Mouse (Mus musculus) cerebellum, adult (tissue): ENCODE data around the gene Il27ra.

Source experiments
- ATAC-seq: cut with Nextera tagmentation; 2 replicates; pipeline ENCODE4 v1.9.2; 2017; ENCODE audit warnings: mild to moderate bottlenecking, moderate library complexity, mixed read lengths; ENCODE audit not compliant: insufficient number of reproducible peaks, low FRiP score, low TSS enrichment

Il27ra gene

GRCm38 (mm10) chr8:84042066-84042947 lies at the start of gene Il27ra:
Il27ra (minus strand) TSS chr8:84042589.
- ATAC-seq = no peak

GRCm38 (mm10) chr8:84090585-84090984 lies 48.2 kb upstream of the Il27ra start:
- no peak for ATAC-seq

GRCm38 (mm10) chr8:84089277-84089676 lies 46.9 kb upstream of the Il27ra start:
- no peak for ATAC-seq

GRCm38 (mm10) chr8:84087821-84088220 lies 45.4 kb upstream of the Il27ra start:
- no peak for ATAC-seq

- no peak for ATAC-seq
Observed at GRCm38 (mm10) chr8:84087156-84087555, 44.8 kb upstream of the Il27ra start.

- no peak for ATAC-seq
Observed at GRCm38 (mm10) chr8:84084341-84085115, 42.1 kb upstream of the Il27ra start.

- no peak for ATAC-seq
Observed at GRCm38 (mm10) chr8:84083829-84084241, 41.4 kb upstream of the Il27ra start.

GRCm38 (mm10) chr8:84079206-84079605 lies 36.8 kb upstream of the Il27ra start:
- ATAC-seq = no peak

- no peak for ATAC-seq
Observed at GRCm38 (mm10) chr8:84076849-84077248, 34.5 kb upstream of the Il27ra start.

GRCm38 (mm10) chr8:84076412-84076811 lies 34.0 kb upstream of the Il27ra start:
- ATAC-seq = no peak

- ATAC-seq = no peak
Observed at GRCm38 (mm10) chr8:84073230-84073976, 31.0 kb upstream of the Il27ra start.

GRCm38 (mm10) chr8:84072321-84072720 lies 29.9 kb upstream of the Il27ra start:
- ATAC-seq = no peak

GRCm38 (mm10) chr8:84071921-84072320 lies 29.5 kb upstream of the Il27ra start:
- ATAC-seq = no peak

GRCm38 (mm10) chr8:84070667-84071066 lies 28.3 kb upstream of the Il27ra start:
- ATAC-seq = no peak

- no peak for ATAC-seq
Observed at GRCm38 (mm10) chr8:84070241-84070640, 27.9 kb upstream of the Il27ra start.

- ATAC-seq = no peak
Observed at GRCm38 (mm10) chr8:84069750-84070149, 27.4 kb upstream of the Il27ra start.

- ATAC-seq = no peak
Observed at GRCm38 (mm10) chr8:84069169-84069568, 26.8 kb upstream of the Il27ra start.

- no peak for ATAC-seq
Observed at GRCm38 (mm10) chr8:84068316-84069035, 26.1 kb upstream of the Il27ra start.

- ATAC-seq = no peak
Observed at GRCm38 (mm10) chr8:84067911-84068310, 25.5 kb upstream of the Il27ra start.

GRCm38 (mm10) chr8:84067047-84067573 lies 24.7 kb upstream of the Il27ra start:
- peak; percentile 22; the same call in 1 of the 2 replicates for ATAC-seq
